Comparison of ENCODE assay signal across 8 mouse cellular contexts in the genomic region with DNA sequence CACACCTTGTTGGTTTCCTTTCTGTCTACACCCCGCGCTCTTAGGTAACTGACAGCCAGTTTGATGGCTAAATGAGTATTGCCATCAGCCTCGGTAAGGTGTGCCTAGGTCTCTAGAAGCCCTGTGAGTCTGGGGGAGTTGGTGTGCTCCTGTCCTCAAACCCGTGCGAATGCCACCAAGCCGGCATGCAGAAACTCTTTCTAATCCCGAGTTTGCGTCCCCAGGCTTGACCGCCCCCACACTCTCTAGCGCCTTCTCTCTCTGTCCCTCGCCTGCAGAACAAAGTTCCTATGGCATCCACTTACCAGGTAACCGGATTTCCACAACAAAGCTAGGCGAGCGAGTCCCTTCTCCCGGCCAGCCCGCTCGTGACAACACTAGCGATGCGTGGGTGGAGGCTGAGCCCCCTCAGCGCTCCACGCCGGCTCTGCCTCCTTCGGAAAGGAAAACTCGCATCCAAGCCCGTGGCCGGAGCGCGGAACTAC. TPM values are rescaled to one million over a fixed set of nuclear protein-coding genes. Genes with fewer than 3 reads are reported as not detected.
A peak's percentile ranks its signal among the peaks of the same experiment; 100 is the strongest.
DNase-seq lines count a peak whose midpoint lies in the region; ATAC-seq and TF ChIP-seq lines count a peak whose summit lies in the region.

No protein-coding gene starts in this region.

- peaks cover 8% of the 10 kb centered on the region for H3K4me1 ChIP-seq in liver, adult 2 months (ENCODE audit: control insufficient read depth, insufficient read depth, low read length)
- no peaks in the 10 kb centered on the region for H3K4me1 ChIP-seq in cortical plate, adult 2 months (ENCODE audit: control insufficient read depth, insufficient read depth, low read length)
- peaks cover 9% of the 10 kb centered on the region for H3K4me1 ChIP-seq in heart, embryonic 16.5 days (ENCODE audit: control insufficient read depth, insufficient read depth, low read length)
- peaks cover 12% of the 10 kb centered on the region for H3K4me1 ChIP-seq in lung, embryonic 16.5 days (replicated peaks; ENCODE audit: control insufficient read depth, insufficient read depth, low read length)
- peaks cover 2% of the 10 kb centered on the region; the same call in 1 of the 2 replicates for H3K4me1 ChIP-seq in stomach, postnatal 0 days (replicated peaks; ENCODE audit: control insufficient read depth, insufficient read depth)

- DNase-seq in liver, adult 2 months (ENCODE audit: extremely low read depth, low read depth, low spot score) = no peak
- DNase-seq in liver = no peak
- DNase-seq in stomach, postnatal 0 days (ENCODE audit: low spot score) = no peak
- no peak for DNase-seq in ovary, postnatal 14 days (ENCODE audit: low spot score)
- DNase-seq in layer of hippocampus, postnatal 10 days (ENCODE audit: low spot score in 2 of 2) = no peak

- peaks cover 12% of the 10 kb centered on the region for H3K27me3 ChIP-seq in liver, adult 2 months (ENCODE audit: control insufficient read depth, insufficient read depth, low read length)
- H3K27me3 ChIP-seq in heart, embryonic 16.5 days (ENCODE audit: control insufficient read depth, insufficient read depth, low read length) = peaks cover 13% of the 10 kb centered on the region
- 0 out of 2 replicates have a peak, but pooled peaks cover 5% of the 10 kb centered on the region for H3K27me3 ChIP-seq in lung, embryonic 16.5 days (ENCODE audit: control insufficient read depth, insufficient read depth, low read depth, low read length)
- H3K27me3 ChIP-seq in stomach, postnatal 0 days (ENCODE audit: control insufficient read depth, insufficient read depth, low read length) = 0 out of 2 replicates have a peak, but pooled peaks cover 3% of the 10 kb centered on the region

- no peak for ATAC-seq in heart, embryonic 16.5 days (replicated peaks; ENCODE audit: extremely low read depth, insufficient read depth, low FRiP score)
- ATAC-seq in lung, embryonic 16.5 days (ENCODE audit: low read depth) = no peak
- ATAC-seq in stomach, postnatal 0 days (ENCODE audit: low FRiP score, low TSS enrichment) = peak; percentile 4; the same call in 1 of the 2 replicates

- no peak overlapping the region for H3K27ac ChIP-seq in liver, adult 2 months (replicated peaks; ENCODE audit: insufficient read depth, low read depth, low read length)
- no peak overlapping the region for H3K27ac ChIP-seq in cortical plate, adult 2 months (ENCODE audit: insufficient read depth, low read length)
- no peak overlapping the region for H3K27ac ChIP-seq in heart, embryonic 16.5 days (ENCODE audit: low read length)
- peak overlapping the region; percentile 59 for H3K27ac ChIP-seq in lung, embryonic 16.5 days (ENCODE audit: low read length)
- 0 out of 2 replicates have a peak overlapping the region, but pooled peaks have one; percentile 30 for H3K27ac ChIP-seq in stomach, postnatal 0 days (replicated peaks)

- under 1% methylated on average over 28 of the region's 28 CpGs for WGBS in liver, adult 2 months
- WGBS in heart, embryonic 16.5 days = under 1% methylated on average over 28 of the region's 28 CpGs
- WGBS in lung, embryonic 16.5 days = under 1% methylated on average over 28 of the region's 28 CpGs
- WGBS in stomach, postnatal 0 days = under 1% methylated on average over 26 of the region's 28 CpGs

- no peaks in the 10 kb centered on the region for H3K36me3 ChIP-seq in liver, adult 2 months (ENCODE audit: control insufficient read depth, insufficient read depth, low read length)
- H3K36me3 ChIP-seq in heart, embryonic 16.5 days (ENCODE audit: control insufficient read depth, insufficient read depth) = no peaks in the 10 kb centered on the region
- H3K36me3 ChIP-seq in lung, embryonic 16.5 days (ENCODE audit: control insufficient read depth, insufficient read depth, low read length) = no peaks in the 10 kb centered on the region
- no peaks in the 10 kb centered on the region for H3K36me3 ChIP-seq in stomach, postnatal 0 days (ENCODE audit: control insufficient read depth, insufficient read depth, low read length)

- no peaks in the 10 kb centered on the region for H3K79me2 ChIP-seq in liver, adult 2 months (ENCODE audit: control insufficient read depth, insufficient read depth, low read length)

- H3K4me3 ChIP-seq in liver, adult 2 months (ENCODE audit: insufficient read depth, low read depth, low read length) = peak overlapping the region; percentile 58
- peak overlapping the region; percentile 41 for H3K4me3 ChIP-seq in cortical plate, adult 2 months (ENCODE audit: insufficient read depth, low read length)
- H3K4me3 ChIP-seq in heart, embryonic 16.5 days (ENCODE audit: low read length) = peak overlapping the region; percentile 74
- H3K4me3 ChIP-seq in lung, embryonic 16.5 days (ENCODE audit: low read length) = peak overlapping the region; percentile 71
- H3K4me3 ChIP-seq in stomach, postnatal 0 days (ENCODE audit: low read depth, low read length) = peak overlapping the region; percentile 66

- no peaks in the 10 kb centered on the region for H3K9me3 ChIP-seq in heart, embryonic 16.5 days (replicated peaks; ENCODE audit: control insufficient read depth, low read length)
- H3K9me3 ChIP-seq in lung, embryonic 16.5 days (ENCODE audit: control insufficient read depth, low read length) = no peaks in the 10 kb centered on the region
- H3K9me3 ChIP-seq in stomach, postnatal 0 days (ENCODE audit: control insufficient read depth, low read length) = no peaks in the 10 kb centered on the region

- no peak for TF ChIP-seq EP300 in stomach, postnatal 0 days (optimal IDR thresholded peaks at IDR 0.05)

- peak overlapping the region; percentile 5 for H3K9ac ChIP-seq in liver, adult 2 months (ENCODE audit: low read depth, low read length)
- H3K9ac ChIP-seq in heart, embryonic 16.5 days (ENCODE audit: low read length) = peak overlapping the region; percentile 71
- H3K9ac ChIP-seq in lung, embryonic 16.5 days (ENCODE audit: low read length) = peak overlapping the region; percentile 80
- peak overlapping the region; percentile 61 for H3K9ac ChIP-seq in stomach, postnatal 0 days (ENCODE audit: low read length)

- no peak for TF ChIP-seq POLR2A in liver, adult 2 months (IDR thresholded peaks at IDR 0.05; ENCODE audit: extremely low read depth, insufficient read depth, low read length)
- no peak for TF ChIP-seq POLR2A in cortical plate, adult 2 months (IDR thresholded peaks at IDR 0.05; ENCODE audit: extremely low read depth, insufficient read depth, low read length)

- peak overlapping the region; percentile 100 for H3K4me2 ChIP-seq in heart, embryonic 16.5 days (ENCODE audit: low read depth, low read length)
- H3K4me2 ChIP-seq in lung, embryonic 16.5 days (ENCODE audit: low read depth, low read length) = peak overlapping the region; percentile 100
- peak overlapping the region; percentile 99 for H3K4me2 ChIP-seq in stomach, postnatal 0 days (replicated peaks; ENCODE audit: low read depth)

- TF ChIP-seq CTCF in liver, adult 2 months (IDR thresholded peaks at IDR 0.05; ENCODE audit: low read depth, low read length) = no peak
- TF ChIP-seq CTCF in cortical plate, adult 2 months (IDR thresholded peaks at IDR 0.05; ENCODE audit: extremely low read depth, insufficient read depth, low read length) = no peak
- no peak for TF ChIP-seq CTCF in stomach, postnatal 0 days (IDR thresholded peaks at IDR 0.05; ENCODE audit: low read depth)

RNA-seq across cellular contexts. Expression of gene Glis3, which starts 0.5 kb away (rescaled TPM):
- total RNA-seq in liver, adult 2 months (2014; rRNA removed) = 0.37 and 0.60 TPM in 2 replicates
- 0.22 and 0.43 TPM in 2 replicates for polyA plus RNA-seq in liver, adult 2 months (2012; rRNA removed)
- polyA plus RNA-seq in cortical plate, adult 2 months (2012; rRNA removed) = 1.9 and 2.0 TPM in 2 replicates
- polyA plus RNA-seq in heart, embryonic 16.5 days (2015; fragmentation: Nextera tagmentation; extraction: Ambion mirVana) = 1.3 and 1.7 TPM in 2 replicates
- 3.3 and 4.5 TPM in 2 replicates for polyA plus RNA-seq in lung, embryonic 16.5 days (2015; fragmentation: Nextera tagmentation; extraction: Ambion mirVana)
- 0.85 and 1.0 TPM in 2 replicates for polyA plus RNA-seq in stomach, postnatal 0 days (2015; fragmentation: Nextera tagmentation; extraction: Ambion mirVana)
- total RNA-seq in layer of hippocampus, postnatal 10 days (2021) = 1 to 10 TPM; 5.9 to 6.4 TPM

Comparison
In these comparisons a context has a peak if more than half of its experiments do, and no peak if none do; other contexts are left out.
1. H3K27ac ChIP-seq: peak in lung, embryonic 16.5 days (single experiment) and stomach, postnatal 0 days (single experiment); none in liver, adult 2 months (single experiment), cortical plate, adult 2 months (single experiment) and heart, embryonic 16.5 days (single experiment).
2. H3K9ac ChIP-seq: peak in every context shown above with its lines; median percentile 80 in lung, embryonic 16.5 days; 71 in heart, embryonic 16.5 days; 61 in stomach, postnatal 0 days; 5 in liver, adult 2 months.
3. Peak in every context shown above with its lines, with median percentiles within 50 percentile points of each other: H3K4me3 ChIP-seq and H3K4me2 ChIP-seq.